Mouse (Mus musculus) MEL (cell line): ENCODE results near the gene Bach2. TPM values are rescaled to one million over a fixed set of nuclear protein-coding genes. Genes with fewer than 3 reads are reported as not detected.

Experiments used
- DNase-seq: peaks from one replicate; pipeline ENCODE4 v3.0.0; 2011; ENCODE audit warnings: low read depth, low spot score
- H3K27ac ChIP-seq: 2 replicates; pipeline ENCODE4 v1.5.1; 2012; ENCODE audit warnings: low read depth, mild to moderate bottlenecking, control low read depth, low read length, moderate library complexity; ENCODE audit not compliant: control insufficient read depth
- H3K27me3 ChIP-seq, 2 experiments: fragments of 150-350 bp in 1 of 2; sonication (generic) in 1 of 2; 2 replicates each; pipeline ENCODE4 v1.6.1; 2012; ENCODE audit warnings: low read length in 2 of 2, mild to moderate bottlenecking in 2 of 2, improper control_type of control experiment in 1 of 2, moderate library complexity in 1 of 2; ENCODE audit not compliant: insufficient read depth in 2 of 2, control insufficient read depth in 1 of 2
- H3K36me3 ChIP-seq, 2 experiments: 2 replicates each; pipeline ENCODE4 v1.6.1; 2012 to 2014; ENCODE audit warnings: low read length in 2 of 2, improper control_type of control experiment in 1 of 2, inconsistent platforms in 1 of 2, mild to moderate bottlenecking in 1 of 2; ENCODE audit not compliant: insufficient read depth in 2 of 2, control insufficient read depth in 1 of 2
- H3K4me1 ChIP-seq, 2 experiments: fragments of 150-350 bp in 1 of 2; sonication (generic) in 1 of 2; 2 replicates each; pipeline ENCODE4 v1.6.1; 2012; ENCODE audit warnings: low read length in 2 of 2, improper control_type of control experiment in 1 of 2, mild to moderate bottlenecking in 1 of 2; ENCODE audit not compliant: insufficient read depth in 2 of 2, control insufficient read depth in 1 of 2
- H3K4me3 ChIP-seq, 2 experiments: fragments of 150-350 bp in 1 of 2; sonication (generic) in 1 of 2; 2 replicates each; pipeline ENCODE4 v1.5.1; 2012; ENCODE audit warnings: low read depth in 2 of 2, low read length in 2 of 2, mild to moderate bottlenecking in 2 of 2, moderate library complexity in 2 of 2, control low read depth in 1 of 2, improper control_type of control experiment in 1 of 2; ENCODE audit not compliant: control insufficient read depth in 1 of 2, insufficient read depth in 1 of 2
- H3K79me2 ChIP-seq: 2 replicates; pipeline ENCODE4 v1.6.1; 2012; ENCODE audit warnings: mild to moderate bottlenecking, low read length, moderate library complexity; ENCODE audit not compliant: control insufficient read depth, poor library complexity, insufficient read depth
- H3K9ac ChIP-seq: 2 replicates; pipeline ENCODE4 v1.6.1; 2012; ENCODE audit warnings: low read depth, mild to moderate bottlenecking, control low read depth, low read length, moderate library complexity; ENCODE audit not compliant: control insufficient read depth, poor library complexity, severe bottlenecking
- H3K9me3 ChIP-seq: fragments of 150-350 bp; sonication (generic); replicated peaks from 2 replicates; pipeline ENCODE4 v1.6.1; 2012; ENCODE audit warnings: mild to moderate bottlenecking, low read length, improper control_type of control experiment, moderate library complexity; ENCODE audit not compliant: insufficient read depth
- BHLHE40 ChIP-seq: IDR thresholded peaks from 2 replicates; pipeline ENCODE4 v1.6.1; 2012; ENCODE audit warnings: low read depth, mild to moderate bottlenecking, inconsistent platforms, low read length, improper control_type of control experiment, borderline replicate concordance
- CHD1 ChIP-seq: IDR thresholded peaks from 2 replicates; pipeline ENCODE4 v1.6.1; 2012; ENCODE audit warnings: low read depth, mild to moderate bottlenecking, inconsistent platforms, low read length, improper control_type of control experiment
- CHD2 ChIP-seq: IDR thresholded peaks from 2 replicates; pipeline ENCODE4 v1.6.1; 2011; ENCODE audit warnings: low read length, improper control_type of control experiment
- E2F4 ChIP-seq: IDR thresholded peaks from 2 replicates; pipeline ENCODE4 v1.6.1; 2011; ENCODE audit warnings: low read depth, low read length, improper control_type of control experiment, borderline replicate concordance
- EP300 ChIP-seq, 2 experiments: IDR thresholded peaks; 2 replicates each; pipeline ENCODE4 v1.6.1; 2011; ENCODE audit warnings: improper control_type of control experiment in 2 of 2, low read length in 2 of 2, low read depth in 1 of 2, mild to moderate bottlenecking in 1 of 2
- ETS1 ChIP-seq: IDR thresholded peaks from 2 replicates; pipeline ENCODE4 v1.6.1; 2012; ENCODE audit warnings: low read depth, mild to moderate bottlenecking, inconsistent platforms, low read length, improper control_type of control experiment, moderate library complexity
- GATA1 ChIP-seq: IDR thresholded peaks from 2 replicates; pipeline ENCODE4 v1.6.1; 2011; ENCODE audit warnings: low read depth, low read length, improper control_type of control experiment
- KAT2A ChIP-seq: conservative IDR thresholded peaks from 2 replicates; pipeline ENCODE4 v1.6.1; 2012; ENCODE audit warnings: low read depth, low read length, improper control_type of control experiment, inconsistent platforms
- MAZ ChIP-seq: IDR thresholded peaks from 2 replicates; pipeline ENCODE4 v1.6.1; 2012; ENCODE audit warnings: low read depth, mild to moderate bottlenecking, inconsistent platforms, low read length, improper control_type of control experiment
- MEF2A ChIP-seq: IDR thresholded peaks from 2 replicates; pipeline ENCODE4 v1.6.1; 2014; ENCODE audit warnings: low read depth, mild to moderate bottlenecking, inconsistent platforms, low read length, improper control_type of control experiment; ENCODE audit not compliant: poor library complexity, insufficient replicate concordance, severe bottlenecking; ENCODE audit errors: extremely low read depth
- MXI1 ChIP-seq: IDR thresholded peaks from 2 replicates; pipeline ENCODE4 v1.6.1; 2011; ENCODE audit warnings: mild to moderate bottlenecking, low read depth, low read length, improper control_type of control experiment
- MYC ChIP-seq: IDR thresholded peaks from 2 replicates; pipeline ENCODE4 v1.6.1; 2011; ENCODE audit warnings: low read depth, mild to moderate bottlenecking, low read length, improper control_type of control experiment, moderate library complexity
- NELFE ChIP-seq: IDR thresholded peaks from 2 replicates; pipeline ENCODE4 v1.6.1; 2011; ENCODE audit warnings: low read depth, low read length, improper control_type of control experiment
- NRF1 ChIP-seq: IDR thresholded peaks from 2 replicates; pipeline ENCODE4 v1.6.1; 2014; ENCODE audit warnings: low read depth, mild to moderate bottlenecking, inconsistent platforms, low read length, improper control_type of control experiment, moderate library complexity; ENCODE audit not compliant: poor library complexity, insufficient read depth, severe bottlenecking
- RAD21 ChIP-seq: IDR thresholded peaks from 2 replicates; pipeline ENCODE4 v1.6.1; 2011; ENCODE audit warnings: mild to moderate bottlenecking, low read depth, low read length, improper control_type of control experiment
- RCOR1 ChIP-seq: IDR thresholded peaks from 2 replicates; pipeline ENCODE4 v1.6.1; 2012; ENCODE audit warnings: low read depth, mild to moderate bottlenecking, inconsistent platforms, low read length, improper control_type of control experiment
- TAL1 ChIP-seq: IDR thresholded peaks from 2 replicates; pipeline ENCODE4 v1.6.1; 2012; ENCODE audit warnings: mild to moderate bottlenecking, inconsistent platforms, low read length, moderate library complexity, mixed read lengths
- TBP ChIP-seq: IDR thresholded peaks from 2 replicates; pipeline ENCODE4 v1.8.0; 2011; ENCODE audit warnings: low read depth, low read length, improper control_type of control experiment
- TCF12 ChIP-seq: IDR thresholded peaks from 2 replicates; pipeline ENCODE4 v1.6.1; 2014; ENCODE audit warnings: low read depth, mild to moderate bottlenecking, inconsistent platforms, low read length, improper control_type of control experiment, moderate library complexity
- UBTF ChIP-seq: IDR thresholded peaks from 2 replicates; pipeline ENCODE4 v1.6.1; 2012; ENCODE audit warnings: low read depth, mild to moderate bottlenecking, inconsistent platforms, low read length, improper control_type of control experiment, moderate library complexity, borderline replicate concordance; ENCODE audit not compliant: insufficient read depth
- USF2 ChIP-seq, 2 experiments: IDR thresholded peaks; 2 replicates each; pipeline ENCODE4 v1.6.1; 2011 to 2012; ENCODE audit warnings: improper control_type of control experiment in 2 of 2, low read length in 2 of 2, borderline replicate concordance in 1 of 2, inconsistent platforms in 1 of 2, low read depth in 1 of 2, mild to moderate bottlenecking in 1 of 2; ENCODE audit not compliant: insufficient read depth in 1 of 2
- ZKSCAN1 ChIP-seq: IDR thresholded peaks from 2 replicates; pipeline ENCODE4 v1.6.1; 2012; ENCODE audit warnings: low read depth, mild to moderate bottlenecking, inconsistent platforms, low read length, improper control_type of control experiment, moderate library complexity
- polyA plus RNA-seq, 2 experiments: library from polyadenylated mRNA; stranded (reverse) in 1 of 2; unstranded in 1 of 2; fragments of >175 nt in 1 of 2; fragments of >200 nt in 1 of 2; gene quantifications; 2 replicates each; pipeline versions ENCODE4 v1.2.1 to v1.2.4; 2012; ENCODE audit warnings: low replicate concordance in 2 of 2, low read depth in 1 of 2; ENCODE audit not compliant: insufficient read length in 2 of 2, insufficient read depth in 1 of 2, missing spikeins in 1 of 2
- total RNA-seq: library from RNA; depleted of rRNA; stranded (reverse); fragments of 300-350 nt; gene quantifications from 2 replicates; pipeline ENCODE4 v1.2.3, GENCODE M21; 2012

The Bach2 gene
- total and polyA plus RNA-seq, 3 experiments = 0.04 TPM; not detected in 2

DNA sequence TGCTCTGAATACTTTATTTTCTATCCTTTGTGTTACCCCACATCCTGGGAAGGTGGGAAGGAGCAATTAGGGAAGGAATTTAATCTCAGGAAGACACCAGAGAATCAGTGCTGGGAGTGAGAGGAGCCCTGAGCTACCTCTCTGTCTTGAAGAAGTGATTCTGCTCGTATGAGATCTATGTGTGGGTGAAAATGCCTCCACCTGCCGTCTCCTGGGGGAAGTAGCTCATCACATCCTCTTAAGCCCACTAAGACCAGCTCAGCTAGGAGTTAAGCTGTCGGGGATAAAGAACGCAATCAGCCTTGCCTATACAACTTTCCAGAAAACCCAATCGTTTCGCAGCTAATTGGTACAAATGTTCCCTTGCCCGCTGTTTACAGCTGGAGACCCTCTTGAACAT is 174.5 kb downstream of the Bach2 start:
- H3K4me3 ChIP-seq = no peak overlapping the region
- H3K27ac ChIP-seq = no peak overlapping the region
- no peak overlapping the region for H3K9ac ChIP-seq
- TF ChIP-seq TBP (no peak), GATA1 (no peak)
- TF ChIP-seq, all 39 proteins: peak for 0
- Histone ChIP-seq H3K36me3 (no peaks in the 10 kb centered on the region), H3K79me2 (no peaks in the 10 kb centered on the region), H3K27me3 (peaks cover 0 to 10% of the 10 kb centered on the region in 2 experiments; a peak in 2 of 4 replicates), H3K4me1 (no peaks in the 10 kb centered on the region), H3K9me3 (no peaks in the 10 kb centered on the region)
- no peak for DNase-seq

DNA sequence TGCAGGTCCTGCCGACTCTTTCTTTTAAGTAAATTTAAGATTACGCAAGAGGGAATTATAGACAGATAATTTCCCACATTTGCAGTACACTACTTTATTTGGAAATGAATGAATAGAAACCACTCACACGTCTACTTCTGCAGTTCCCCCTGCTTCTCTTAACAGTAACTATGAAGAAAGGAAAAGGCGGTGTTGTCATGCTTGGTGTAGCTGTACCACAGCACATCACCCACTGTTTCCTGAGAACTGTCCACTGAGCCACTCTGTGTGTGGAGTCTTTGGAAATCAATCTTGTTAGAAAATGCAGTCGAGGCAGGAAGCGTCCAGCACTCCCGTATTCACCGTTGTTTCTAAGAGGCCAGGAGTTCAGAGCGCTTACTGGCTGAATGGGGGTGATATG is 174.9 kb downstream of the Bach2 start:
- no peaks in the 10 kb centered on the region for H3K4me1 ChIP-seq
- no peak for TF ChIP-seq EP300 (IDR thresholded peaks at IDR 0.05; ENCODE audit: low read depth in 1 of 2, low read length in 2 of 2)
- TF ChIP-seq E2F4 = no peak
- no peak for TF ChIP-seq MYC
- no peak for TF ChIP-seq TAL1
- TF ChIP-seq MEF2A = no peak
- TF ChIP-seq BHLHE40 = no peak
- TF ChIP-seq NRF1 = no peak
- no peak for TF ChIP-seq USF2 (IDR thresholded peaks at IDR 0.05; ENCODE audit: borderline replicate concordance in 1 of 2, insufficient read depth in 1 of 2, low read depth in 1 of 2, low read length in 2 of 2)
- TF ChIP-seq RAD21 = no peak
- TF ChIP-seq CHD1 = no peak
- TF ChIP-seq, all 39 proteins: peak for 0
- Histone ChIP-seq H3K4me3 (no peak overlapping the region), H3K27ac (no peak overlapping the region), H3K36me3 (no peaks in the 10 kb centered on the region), H3K9ac (no peak overlapping the region), H3K27me3 (peaks cover 0 to 10% of the 10 kb centered on the region in 2 experiments; a peak in 2 of 4 replicates), H3K79me2 (no peaks in the 10 kb centered on the region), H3K9me3 (no peaks in the 10 kb centered on the region)
- no peak for DNase-seq

DNA sequence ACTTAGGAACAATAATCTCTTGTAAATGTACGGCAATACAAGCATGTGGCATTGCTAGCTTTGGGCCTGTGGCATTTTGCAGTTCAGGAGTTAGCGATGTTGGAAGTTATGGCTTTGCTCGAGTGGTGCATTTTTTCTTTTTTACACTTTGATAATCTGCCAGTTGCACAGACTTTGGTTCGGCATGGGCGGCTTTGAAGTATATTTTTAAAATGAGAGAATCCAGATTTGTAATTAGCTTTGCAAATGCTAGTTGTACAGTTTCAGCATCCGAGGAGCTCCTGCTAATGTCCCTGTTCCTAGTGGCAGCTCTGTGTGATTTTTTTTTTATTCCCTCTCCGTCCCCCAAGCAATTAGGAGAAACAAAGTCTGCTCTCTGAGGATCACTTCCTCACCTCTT is 176.4 kb downstream of the Bach2 start:
- peaks cover 0 to 10% of the 10 kb centered on the region in 2 experiments; a peak in 2 of 4 replicates for H3K27me3 ChIP-seq
- no peak for DNase-seq
- H3K27ac ChIP-seq = no peak overlapping the region
- H3K9me3 ChIP-seq = no peaks in the 10 kb centered on the region
- TF ChIP-seq MXI1 = no peak
- no peak for TF ChIP-seq TCF12
- no peak for TF ChIP-seq USF2 (IDR thresholded peaks at IDR 0.05; ENCODE audit: borderline replicate concordance in 1 of 2, insufficient read depth in 1 of 2, low read depth in 1 of 2, low read length in 2 of 2)
- no peak for TF ChIP-seq MAZ
- TF ChIP-seq UBTF = no peak
- no peak for TF ChIP-seq KAT2A
- no peak for TF ChIP-seq EP300 (IDR thresholded peaks at IDR 0.05; ENCODE audit: low read depth in 1 of 2, low read length in 2 of 2)
- no peak for TF ChIP-seq ZKSCAN1
- no peak for TF ChIP-seq CHD2
- no peak for TF ChIP-seq RCOR1
- no peak for TF ChIP-seq ETS1
- TF ChIP-seq NELFE = no peak
- H3K4me1 ChIP-seq = no peaks in the 10 kb centered on the region
- H3K79me2 ChIP-seq = no peaks in the 10 kb centered on the region
- H3K36me3 ChIP-seq = no peaks in the 10 kb centered on the region
- no peak overlapping the region for H3K9ac ChIP-seq
- H3K4me3 ChIP-seq = no peak overlapping the region
